Mouse (Mus musculus) liver, embryonic 16.5 days (tissue): Measurements from ENCODE around the gene Dnah6. TPM values are rescaled to one million over a fixed set of nuclear protein-coding genes. Genes with fewer than 3 reads are reported as not detected.

ENCODE experiments used
- ATAC-seq: fragments of 200-750 bp; cut with Nextera tagmentation; 2 replicates; pipeline ENCODE4 v1.8.0; 2017; ENCODE audit warnings: low read depth, mild to moderate bottlenecking, moderate number of reproducible peaks, moderate library complexity
- H3K27ac ChIP-seq: fragments of 300-500 bp; sonication (generic); 2 replicates; pipeline ENCODE4 v1.5.1; 2014; ENCODE audit warnings: mild to moderate bottlenecking, low read length
- H3K27me3 ChIP-seq: fragments of 300-500 bp; sonication (generic); 2 replicates; pipeline ENCODE4 v1.6.1; 2014; ENCODE audit warnings: low read depth, low read length, mixed read lengths; ENCODE audit not compliant: control insufficient read depth, insufficient read depth
- H3K36me3 ChIP-seq: fragments of 300-500 bp; sonication (generic); 2 replicates; pipeline ENCODE4 v1.6.1; 2014; ENCODE audit warnings: mild to moderate bottlenecking; ENCODE audit not compliant: control insufficient read depth, insufficient read depth
- H3K4me1 ChIP-seq: fragments of 300-500 bp; sonication (generic); 2 replicates; pipeline ENCODE4 v1.6.1; 2014; ENCODE audit warnings: low read depth, low read length, mixed read lengths; ENCODE audit not compliant: control insufficient read depth
- H3K4me2 ChIP-seq: fragments of 300-500 bp; sonication (generic); 2 replicates; pipeline ENCODE4 v1.6.1; 2014; ENCODE audit warnings: low read depth, low read length, mixed read lengths
- H3K4me3 ChIP-seq: fragments of 300-500 bp; sonication (generic); 2 replicates; pipeline ENCODE4 v1.5.1; 2014; ENCODE audit warnings: low read depth, mild to moderate bottlenecking, low read length
- H3K9ac ChIP-seq: fragments of 300-500 bp; sonication (generic); 2 replicates; pipeline ENCODE4 v1.6.1; 2014; ENCODE audit warnings: low read depth, low read length
- H3K9me3 ChIP-seq: fragments of 300-500 bp; sonication (generic); replicated peaks from 2 replicates; pipeline ENCODE4 v1.6.1; 2016; ENCODE audit warnings: low read length; ENCODE audit not compliant: control insufficient read depth
- WGBS: fragments of 180-500 bp; shearing (Covaris S2); extraction: QIAGEN DNeasy Blood & Tissue Kit; methylation state at CpG from one replicate; pipeline ENCODE4 v1.1.7; 2014; ENCODE audit not compliant: insufficient replicate concordance; 5-methylcytosine and 5-hydroxymethylcytosine counted together
- polyA plus RNA-seq: library from polyadenylated mRNA; unstranded; fragments of >200 nt; fragmentation: Nextera tagmentation; extraction: Ambion mirVana; gene quantifications from 2 replicates; pipeline ENCODE4 v1.2.1, GENCODE M21; 2015

Gene Dnah6
- polyA plus RNA-seq, 1 experiment from 2014 or later: 0.04 TPM

GRCm38 (mm10) chr6:73082571-73082970 lies 138.9 kb downstream of the Dnah6 start:
- ATAC-seq: no peak
- Histone ChIP-seq H3K36me3 (no peaks in the 10 kb centered on the region), H3K9ac (no peak overlapping the region), H3K9me3 (no peaks in the 10 kb centered on the region), H3K27ac (no peak overlapping the region), H3K4me3 (no peak overlapping the region), H3K27me3 (no peaks in the 10 kb centered on the region), H3K4me1 (no peaks in the 10 kb centered on the region), H3K4me2 (no peak overlapping the region)
- 73% methylated on average over 9 of the region's 9 CpGs for WGBS

GRCm38 (mm10) chr6:73072093-73072786 lies 149.2 kb downstream of the Dnah6 start:
- WGBS: 28% methylated on average over 3 of the region's 3 CpGs
- Histone ChIP-seq H3K4me1 (no peaks in the 10 kb centered on the region), H3K4me3 (no peak overlapping the region), H3K27ac (no peak overlapping the region), H3K27me3 (no peaks in the 10 kb centered on the region), H3K9me3 (no peaks in the 10 kb centered on the region), H3K4me2 (no peak overlapping the region), H3K36me3 (no peaks in the 10 kb centered on the region), H3K9ac (no peak overlapping the region)
- no peak for ATAC-seq

- Histone ChIP-seq H3K9me3 (no peaks in the 10 kb centered on the region), H3K4me1 (no peaks in the 10 kb centered on the region), H3K27me3 (no peaks in the 10 kb centered on the region), H3K9ac (no peak overlapping the region), H3K36me3 (no peaks in the 10 kb centered on the region), H3K27ac (no peak overlapping the region), H3K4me2 (no peak overlapping the region), H3K4me3 (no peak overlapping the region)
- peak; percentile 56 for ATAC-seq
- 35% methylated on average over 3 of the region's 3 CpGs for WGBS
Measured at GRCm38 (mm10) chr6:73071214-73071613, 150.2 kb downstream of the Dnah6 start.

GRCm38 (mm10) chr6:73070663-73071062 lies 150.8 kb downstream of the Dnah6 start:
- peak; percentile 67 for ATAC-seq
- H3K4me2 ChIP-seq: no peak overlapping the region
- no peak overlapping the region for H3K9ac ChIP-seq

GRCm38 (mm10) chr6:73064551-73064950 lies 156.9 kb downstream of the Dnah6 start:
- WGBS: 53% methylated on average over 3 of the region's 3 CpGs
- ATAC-seq: no peak
- H3K9me3 ChIP-seq: no peaks in the 10 kb centered on the region
- no peaks in the 10 kb centered on the region for H3K36me3 ChIP-seq
- no peak overlapping the region for H3K4me3 ChIP-seq
- H3K9ac ChIP-seq: no peak overlapping the region
- H3K4me2 ChIP-seq: no peak overlapping the region
- no peaks in the 10 kb centered on the region for H3K4me1 ChIP-seq
- H3K27me3 ChIP-seq: no peaks in the 10 kb centered on the region
- H3K27ac ChIP-seq: no peak overlapping the region

More at GRCm38 (mm10) chr6:73070663-73071062, 150.8 kb downstream of the Dnah6 start:
- Histone ChIP-seq H3K9me3 (no peaks in the 10 kb centered on the region), H3K36me3 (no peaks in the 10 kb centered on the region), H3K4me1 (no peaks in the 10 kb centered on the region), H3K27ac (no peak overlapping the region), H3K27me3 (no peaks in the 10 kb centered on the region), H3K4me3 (no peak overlapping the region)
- WGBS: 56% methylated on average over 6 of the region's 6 CpGs

- Histone ChIP-seq H3K9me3 (peaks cover 5% of the 10 kb centered on the region; the same call in 1 of the 2 replicates), H3K9ac (no peak overlapping the region), H3K27ac (no peak overlapping the region), H3K27me3 (no peaks in the 10 kb centered on the region), H3K4me3 (no peak overlapping the region), H3K4me2 (no peak overlapping the region), H3K4me1 (no peaks in the 10 kb centered on the region), H3K36me3 (no peaks in the 10 kb centered on the region)
- 39% methylated on average over 7 of the region's 7 CpGs for WGBS
- ATAC-seq: no peak
Measured at GRCm38 (mm10) chr6:73059596-73060121, 161.8 kb downstream of the Dnah6 start.

- Histone ChIP-seq H3K36me3 (no peaks in the 10 kb centered on the region), H3K4me3 (no peak overlapping the region), H3K9me3 (peaks cover 5% of the 10 kb centered on the region; the same call in 1 of the 2 replicates), H3K4me2 (no peak overlapping the region), H3K27ac (no peak overlapping the region), H3K9ac (no peak overlapping the region), H3K4me1 (no peaks in the 10 kb centered on the region), H3K27me3 (no peaks in the 10 kb centered on the region)
- WGBS: 71% methylated on average over 4 of the region's 4 CpGs
- no peak for ATAC-seq
Measured at GRCm38 (mm10) chr6:73059162-73059561, 162.3 kb downstream of the Dnah6 start.

GRCm38 (mm10) chr6:73055347-73055746 lies 166.1 kb downstream of the Dnah6 start:
- no peak for ATAC-seq
- Histone ChIP-seq H3K9me3 (peaks cover 5% of the 10 kb centered on the region; the same call in 1 of the 2 replicates), H3K27me3 (no peaks in the 10 kb centered on the region), H3K9ac (no peak overlapping the region), H3K4me3 (no peak overlapping the region), H3K4me2 (no peak overlapping the region), H3K36me3 (no peaks in the 10 kb centered on the region), H3K27ac (no peak overlapping the region), H3K4me1 (no peaks in the 10 kb centered on the region)
- 70% methylated on average over 6 of the region's 6 CpGs for WGBS

GRCm38 (mm10) chr6:73054807-73055206 lies 166.6 kb downstream of the Dnah6 start:
- Histone ChIP-seq H3K4me1 (no peaks in the 10 kb centered on the region), H3K4me2 (no peak overlapping the region), H3K36me3 (no peaks in the 10 kb centered on the region), H3K4me3 (no peak overlapping the region), H3K9ac (no peak overlapping the region), H3K27ac (no peak overlapping the region), H3K27me3 (no peaks in the 10 kb centered on the region), H3K9me3 (peaks cover 5% of the 10 kb centered on the region; the same call in 1 of the 2 replicates)
- no peak for ATAC-seq
- WGBS: 69% methylated on average over 6 of the region's 6 CpGs
